Mouse (Mus musculus): ENCODE results near the gene Sh2d3c.

Sh2d3c gene

GRCm38 (mm10) chr2:32694691-32695090, 26.2 kb upstream of the Sh2d3c start:
- in situ Hi-C loops (cut with MboI, MseI) = no loop called here

- in situ Hi-C loops (cut with MboI, MseI) = loop anchor here (5.0 kb wide), 1 partner anchor 73 kb away; no protein-coding TSS in a partner anchor
These were observed 21.2 kb upstream of the Sh2d3c start for GRCm38 (mm10) chr2:32699680-32700079.

- in situ Hi-C loops (cut with MboI, MseI) = loop anchor here (5.0 kb wide), 1 partner anchor 71 kb away; no protein-coding TSS in a partner anchor
These were observed 19.7 kb upstream of the Sh2d3c start for GRCm38 (mm10) chr2:32700966-32701743.

GRCm38 (mm10) chr2:32703046-32703445, 17.8 kb upstream of the Sh2d3c start:
- in situ Hi-C loops (cut with MboI, MseI) = loop anchor here (5.0 kb wide), 1 partner anchor 69 kb away; no protein-coding TSS in a partner anchor

GRCm38 (mm10) chr2:32704021-32704421, 16.8 kb upstream of the Sh2d3c start, which contains the start of gene Fpgs:
Gene Fpgs (minus strand): TSS chr2:32704145.
- in situ Hi-C loops (cut with MboI, MseI) = loop anchor here (5.0 kb wide), 1 partner anchor 68 kb away; no protein-coding TSS in a partner anchor

- in situ Hi-C loops (cut with MboI, MseI) = no loop called here
These were observed 15.8 kb upstream of the Sh2d3c start for GRCm38 (mm10) chr2:32705018-32705417.

- in situ Hi-C loops (cut with MboI, MseI) = no loop called here
These were observed 13.9 kb upstream of the Sh2d3c start for GRCm38 (mm10) chr2:32706971-32707370.

GRCm38 (mm10) chr2:32708643-32709042, 12.2 kb upstream of the Sh2d3c start:
- in situ Hi-C loops (cut with MboI, MseI) = no loop called here

GRCm38 (mm10) chr2:32709521-32710137, 11.2 kb upstream of the Sh2d3c start:
- in situ Hi-C loops (cut with MboI, MseI) = no loop called here

GRCm38 (mm10) chr2:32710425-32710824, 10.4 kb upstream of the Sh2d3c start:
- in situ Hi-C loops (cut with MboI, MseI) = no loop called here

GRCm38 (mm10) chr2:32711301-32712056, 9.4 kb upstream of the Sh2d3c start:
- in situ Hi-C loops (cut with MboI, MseI) = no loop called here

- in situ Hi-C loops (cut with MboI, MseI) = no loop called here
These were observed 8.7 kb upstream of the Sh2d3c start for GRCm38 (mm10) chr2:32712108-32712551.

GRCm38 (mm10) chr2:32712586-32712933, 8.3 kb upstream of the Sh2d3c start:
- in situ Hi-C loops (cut with MboI, MseI) = no loop called here

GRCm38 (mm10) chr2:32712934-32713817, 7.7 kb upstream of the Sh2d3c start, which contains the start of gene Cdk9:
Gene Cdk9 (minus strand): TSS chr2:32713076.
- in situ Hi-C loops (cut with MboI, MseI) = no loop called here

- in situ Hi-C loops (cut with MboI, MseI) = no loop called here
These were observed 6.5 kb upstream of the Sh2d3c start for GRCm38 (mm10) chr2:32714117-32714986.

- in situ Hi-C loops (cut with MboI, MseI) = no loop called here
These were observed 5.8 kb upstream of the Sh2d3c start for GRCm38 (mm10) chr2:32714987-32715425.

- in situ Hi-C loops (cut with MboI, MseI) = no loop called here
These were observed 2.1 kb upstream of the Sh2d3c start for GRCm38 (mm10) chr2:32718761-32719160.

GRCm38 (mm10) chr2:32720053-32720452, 802 bp upstream of the Sh2d3c start:
- in situ Hi-C loops (cut with MboI, MseI) = no loop called here

- in situ Hi-C loops (cut with MboI, MseI) = no loop called here
These were observed 1.2 kb downstream of the Sh2d3c start for GRCm38 (mm10) chr2:32722046-32722445.

- in situ Hi-C loops (cut with MboI, MseI) = no loop called here
These were observed 1.7 kb downstream of the Sh2d3c start for GRCm38 (mm10) chr2:32722581-32722980.
